Mouse (Mus musculus): ENCODE data around the gene Runx2.

The Runx2 gene

DNA sequence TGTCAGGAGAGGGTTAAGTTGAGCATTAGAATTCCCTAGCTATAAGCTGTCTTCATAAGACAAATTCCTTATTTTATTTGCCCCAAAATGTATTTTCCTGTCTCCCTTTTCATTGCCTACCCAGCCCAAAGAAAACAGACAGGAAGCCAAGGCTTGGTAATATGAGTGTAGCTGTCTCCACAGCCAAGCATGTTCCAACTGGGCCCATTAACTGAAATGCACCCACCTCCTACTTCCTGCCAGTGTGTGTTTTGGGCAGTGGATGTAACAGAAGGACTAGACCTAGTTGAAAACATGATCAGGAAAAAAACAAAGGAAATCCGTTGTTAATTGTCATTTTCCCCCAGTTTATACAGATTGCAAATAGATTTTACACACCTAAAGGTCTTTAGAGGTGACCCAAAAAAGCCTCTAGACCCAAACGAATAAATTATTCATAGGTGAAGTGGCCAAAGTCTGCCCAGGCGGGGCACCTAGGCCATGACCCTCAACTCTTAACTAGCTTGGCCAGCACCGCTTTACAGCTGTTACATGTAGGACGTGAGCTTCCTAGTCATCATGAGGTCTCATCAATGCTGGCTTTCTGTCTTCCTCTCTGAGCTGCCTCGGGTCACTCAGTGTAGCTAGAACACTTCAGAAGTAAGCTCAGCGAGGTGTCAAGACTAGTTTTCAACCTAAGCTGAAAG is 154.3 kb downstream of the Runx2 start:
- no peak for DNase-seq (ENCODE audit: low spot score)

DNA sequence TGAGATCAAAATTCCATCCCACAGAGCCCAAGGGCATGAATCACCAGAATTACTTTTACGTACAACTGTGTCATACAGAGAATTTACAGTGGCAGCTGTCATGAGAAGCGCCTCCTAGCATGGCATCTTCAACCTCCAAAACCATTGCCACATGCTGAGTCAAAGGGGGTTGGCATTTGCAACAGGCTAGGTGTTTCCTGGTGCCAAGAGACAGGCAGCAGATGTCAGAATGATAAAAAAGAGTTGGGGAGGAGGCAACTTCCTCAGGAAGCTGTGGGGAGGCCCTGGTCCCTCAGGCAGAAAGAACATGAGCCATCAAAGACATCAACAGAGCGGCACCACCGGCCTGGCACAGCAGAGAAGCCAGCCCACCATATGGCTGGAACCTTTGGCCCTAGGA is 160.1 kb downstream of the Runx2 start:
- peak; percentile 83 for DNase-seq (ENCODE audit: low spot score)

DNA sequence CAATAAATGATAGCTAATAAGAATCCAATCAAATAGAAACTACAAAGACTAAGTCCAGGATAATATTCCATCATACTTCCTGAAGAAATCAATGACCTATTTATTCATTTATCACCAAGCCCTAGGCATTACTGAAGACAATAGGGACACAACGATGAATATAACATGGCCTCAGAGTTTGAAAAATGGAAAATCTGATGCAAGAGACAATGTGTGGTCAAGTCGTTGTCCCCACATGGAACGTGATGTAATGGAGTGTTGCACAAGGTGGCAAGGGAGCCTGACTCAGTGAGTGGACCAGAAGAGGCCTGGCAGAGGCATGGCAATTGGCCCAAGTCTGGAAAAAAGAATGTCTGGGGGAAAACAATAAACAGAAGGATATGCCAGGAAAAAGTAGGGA is 161.5 kb downstream of the Runx2 start:
- no peak for DNase-seq (ENCODE audit: low spot score)

DNA sequence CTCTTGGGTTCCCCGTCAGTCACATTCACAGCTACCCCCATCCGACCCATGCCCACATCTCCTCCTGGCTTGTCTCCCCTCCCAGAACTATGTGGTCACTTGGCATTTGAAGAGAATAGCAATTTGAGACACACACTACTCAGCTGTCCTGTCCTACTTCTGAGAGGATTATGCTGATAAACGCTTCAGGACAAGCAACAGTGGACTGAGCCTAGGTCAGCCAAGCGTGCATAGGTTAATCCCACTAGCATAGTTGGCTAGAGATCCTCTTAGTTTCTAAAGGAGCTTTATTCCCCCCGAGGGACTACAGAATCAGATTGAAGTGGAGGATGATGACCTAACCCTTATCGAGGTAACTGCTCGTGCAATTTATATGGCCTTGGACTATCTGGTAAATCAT is 162.5 kb downstream of the Runx2 start:
- DNase-seq (ENCODE audit: low spot score), result no peak

DNA sequence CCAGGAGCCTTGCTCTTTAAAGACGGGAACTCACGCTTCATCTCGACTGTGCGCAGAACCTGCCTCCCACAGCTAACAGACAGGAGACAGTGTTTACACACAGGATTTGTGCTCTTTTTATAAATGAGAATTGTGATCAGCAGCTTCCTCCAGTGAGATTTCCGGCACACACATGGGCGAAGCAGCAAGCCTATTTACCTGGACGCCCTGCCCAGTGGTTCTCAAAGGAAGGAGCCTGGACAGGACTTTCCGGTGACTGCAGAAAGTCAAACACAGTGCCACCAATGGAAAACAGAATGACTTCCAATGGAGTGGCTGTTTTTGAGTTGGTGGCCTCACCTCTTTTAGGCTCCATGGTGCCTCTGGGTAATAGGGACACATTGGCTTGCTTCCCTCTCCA is 163.0 kb downstream of the Runx2 start:
- no peak for DNase-seq (ENCODE audit: low spot score)

DNA sequence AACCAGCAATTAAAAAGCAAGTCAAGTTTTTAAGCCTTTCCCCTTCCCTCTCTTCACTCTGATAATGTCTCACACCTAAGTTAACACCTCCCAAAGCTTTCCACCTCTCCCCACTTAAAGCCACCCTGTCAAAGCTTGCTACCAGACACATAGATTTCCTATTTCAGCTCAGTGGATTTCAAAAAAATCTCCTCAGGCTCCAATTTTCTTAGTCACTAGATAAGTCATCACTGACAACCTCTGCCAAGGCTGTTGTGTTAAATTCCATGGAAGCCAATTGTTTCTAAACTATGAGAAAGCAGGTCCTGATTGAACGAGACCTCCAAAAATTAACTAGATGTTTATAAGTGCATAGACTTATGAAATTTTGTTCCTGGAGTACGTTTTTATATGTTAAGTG is 164.2 kb downstream of the Runx2 start:
- no peak for DNase-seq (ENCODE audit: low spot score)

DNA sequence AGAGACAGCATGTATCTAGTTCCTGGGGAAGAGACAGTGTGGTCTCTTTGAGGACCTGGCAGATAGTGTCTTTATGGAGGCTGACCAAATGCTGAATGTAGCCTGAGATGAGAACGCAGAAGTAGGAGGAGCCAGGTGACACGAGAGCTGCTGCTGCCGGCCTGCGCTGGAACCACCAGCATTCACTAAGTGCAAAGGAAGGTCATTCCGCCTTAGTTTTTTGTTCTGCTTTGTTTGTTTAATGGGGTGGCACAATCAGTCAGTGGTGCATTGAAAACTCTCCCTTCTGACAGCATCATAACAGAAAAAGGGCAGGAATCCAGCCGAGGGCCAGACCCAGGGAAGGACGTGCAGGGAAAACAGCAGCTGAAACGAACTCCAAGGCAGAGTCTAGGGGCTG is 165.5 kb downstream of the Runx2 start:
- no peak for DNase-seq (ENCODE audit: low spot score)

DNA sequence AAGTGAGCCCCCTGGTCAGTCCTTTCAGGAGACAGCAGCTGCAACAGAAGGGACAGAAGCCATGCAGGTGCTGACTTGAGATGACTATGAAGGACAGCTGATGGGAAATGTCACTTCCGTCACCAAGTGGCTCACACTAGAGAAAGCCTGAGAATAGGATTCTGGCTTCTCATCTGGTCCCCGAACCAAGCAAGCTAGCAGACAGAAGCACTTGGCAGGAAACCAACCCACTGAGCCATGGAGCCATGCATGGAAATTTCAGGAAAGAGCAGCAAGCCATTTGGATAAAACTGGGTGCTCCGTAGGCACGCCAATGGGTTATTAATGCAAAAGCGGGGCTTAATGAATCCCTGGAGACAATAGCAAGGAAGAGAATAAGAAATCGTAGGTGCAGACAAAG is 166.7 kb downstream of the Runx2 start:
- no peak for DNase-seq (ENCODE audit: low spot score)

DNA sequence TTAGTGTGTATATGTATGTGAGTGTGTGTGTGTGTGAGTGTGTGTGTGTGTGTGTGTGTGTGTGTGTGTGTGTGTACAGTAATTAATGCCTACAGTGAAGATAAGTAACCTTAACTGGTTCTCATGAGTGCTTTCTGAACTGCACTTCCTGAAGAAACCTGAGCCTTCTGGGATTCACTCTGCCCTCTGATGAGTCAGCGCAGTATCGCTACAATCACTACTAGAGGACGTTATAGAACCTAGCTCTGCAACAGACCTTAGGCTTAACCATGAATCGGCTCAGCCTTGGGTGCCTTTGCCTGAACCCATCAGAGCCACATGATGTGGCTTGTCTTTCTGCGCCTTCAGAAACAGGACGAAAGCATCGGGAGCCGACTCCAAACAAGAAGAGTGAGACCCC is 169.5 kb downstream of the Runx2 start:
- DNase-seq (ENCODE audit: low spot score), result no peak

DNA sequence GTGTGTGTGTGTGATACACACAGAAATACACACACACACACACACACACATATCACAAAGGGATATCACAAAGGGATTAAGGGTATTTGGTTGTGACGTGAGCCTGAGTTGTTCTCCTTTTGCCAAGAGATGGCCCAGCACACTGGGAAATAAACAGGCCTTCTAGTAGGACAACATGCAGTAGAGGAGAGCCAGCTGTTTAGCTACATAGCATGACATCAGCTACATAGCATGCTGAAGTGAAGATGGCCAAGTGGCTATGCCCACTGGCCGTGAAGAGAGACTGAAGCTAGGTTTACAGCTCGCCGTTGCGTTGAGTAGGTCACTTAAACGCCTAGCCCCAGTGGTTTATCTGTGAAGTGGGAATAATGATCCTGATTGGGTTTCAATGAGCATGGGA is 171.3 kb downstream of the Runx2 start:
- no peak for DNase-seq (ENCODE audit: low spot score)

DNA sequence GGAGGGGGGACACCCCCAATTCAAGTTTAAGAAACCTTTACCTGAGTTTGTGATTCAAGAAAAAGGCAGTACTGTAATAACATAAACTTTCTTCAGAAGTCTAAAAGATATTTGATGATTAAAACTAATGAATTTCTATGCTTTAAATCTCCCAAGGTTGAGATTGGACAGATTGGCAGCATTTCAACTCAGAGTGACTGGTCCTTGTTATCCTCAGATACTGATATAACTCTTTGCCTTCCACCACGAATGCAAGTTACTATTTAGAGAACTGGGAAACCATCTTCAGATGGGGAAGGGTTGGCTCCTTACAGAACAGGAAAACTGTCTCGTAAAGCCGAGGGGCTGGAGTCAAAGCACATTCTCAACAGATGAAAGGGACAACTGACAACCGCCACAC is 172.5 kb downstream of the Runx2 start:
- no peak for DNase-seq (ENCODE audit: low spot score)

DNA sequence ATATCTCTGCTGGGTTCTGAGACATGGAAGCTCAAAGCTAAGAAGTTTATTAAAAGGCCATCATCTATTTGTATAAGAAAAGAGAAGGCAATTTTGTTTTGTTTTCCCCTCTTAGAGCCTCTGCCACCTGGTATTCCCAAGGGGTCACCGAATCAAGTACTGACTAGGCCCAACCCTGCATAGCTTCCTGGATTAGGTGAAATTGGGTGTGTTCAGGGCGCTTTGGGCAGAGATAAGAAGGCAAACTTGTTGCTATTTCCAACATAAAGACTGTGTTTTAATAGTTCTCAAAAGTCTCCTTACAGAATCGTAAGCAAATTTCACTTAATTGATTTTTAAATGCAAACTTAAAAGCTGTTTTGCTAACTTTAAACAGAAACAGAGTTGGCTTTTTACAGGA is 173.7 kb downstream of the Runx2 start:
- no peak for DNase-seq (ENCODE audit: low spot score)

DNA sequence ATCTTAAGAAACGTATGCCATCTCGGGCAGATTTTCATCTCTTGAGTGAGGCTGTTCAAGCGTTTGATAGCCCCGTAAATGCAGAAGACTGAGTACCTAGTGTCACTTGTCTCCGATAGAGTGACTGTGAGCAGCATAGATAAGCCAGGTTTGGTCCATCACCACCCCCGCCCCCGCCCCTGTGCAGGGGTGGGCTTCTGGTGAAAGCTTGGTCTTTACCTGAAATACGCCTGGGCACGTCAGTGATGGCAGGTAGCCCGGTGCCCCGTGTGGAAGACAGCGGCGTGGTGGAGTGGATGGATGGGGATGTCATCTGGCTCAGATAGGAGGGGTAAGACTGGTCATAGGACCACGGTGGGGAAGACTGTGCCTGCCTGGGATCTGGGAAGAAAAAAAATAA is 175.2 kb downstream of the Runx2 start:
- DNase-seq (ENCODE audit: low spot score), result no peak

DNA sequence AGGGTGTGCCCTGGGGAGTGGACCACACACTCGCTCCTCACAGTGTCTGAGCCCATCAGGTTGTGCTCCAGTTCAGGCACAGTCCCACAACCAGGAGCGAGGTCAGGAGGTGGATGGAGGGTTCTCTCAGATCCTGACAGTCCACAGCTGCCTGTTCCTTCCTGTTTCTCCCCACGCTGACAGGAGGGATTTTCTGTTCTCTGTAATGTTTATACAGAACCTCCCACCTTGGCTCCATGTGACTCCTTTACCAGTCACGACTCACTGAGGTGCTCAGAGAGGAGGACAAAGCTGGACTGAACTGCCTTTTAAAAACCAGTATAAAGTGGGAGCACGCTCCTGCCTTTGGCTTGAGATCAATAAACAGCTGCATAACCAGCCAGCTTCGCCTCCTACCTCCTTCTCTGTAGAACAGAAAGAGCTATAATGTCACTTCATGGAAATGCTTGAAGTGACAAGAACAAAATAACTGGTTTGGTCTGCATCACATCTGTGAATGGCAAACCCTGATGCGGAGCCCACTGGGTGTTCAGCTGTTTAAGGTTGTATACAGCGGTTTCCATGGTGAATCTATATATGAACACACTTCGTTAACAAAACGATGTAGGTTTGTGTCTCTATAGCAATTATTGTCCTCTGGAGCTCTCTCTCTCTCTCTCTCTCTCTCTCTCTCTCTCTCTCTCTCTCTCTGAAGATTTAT is 177.3 kb downstream of the Runx2 start:
- no peak for DNase-seq (ENCODE audit: low spot score)

DNA sequence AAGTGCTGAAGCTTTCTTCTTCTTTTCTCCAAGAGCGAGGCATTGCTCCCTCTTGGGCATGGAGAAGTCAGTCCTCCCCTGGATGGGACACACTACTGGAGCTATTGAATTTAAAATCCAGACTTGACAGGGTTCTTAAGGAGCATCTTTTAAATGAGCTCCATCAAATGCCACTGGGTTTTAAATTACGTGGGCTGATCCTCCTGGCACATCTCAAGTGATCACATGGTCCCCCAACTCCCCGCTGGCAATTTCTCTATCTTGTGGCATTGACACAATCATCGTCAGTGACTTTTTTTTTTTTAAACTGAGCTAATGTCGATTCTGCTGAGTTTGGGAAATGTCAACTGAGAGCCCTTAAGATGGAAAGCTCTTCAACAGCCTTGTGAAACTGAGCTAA is 180.1 kb downstream of the Runx2 start:
- DNase-seq (ENCODE audit: low spot score), result no peak

DNA sequence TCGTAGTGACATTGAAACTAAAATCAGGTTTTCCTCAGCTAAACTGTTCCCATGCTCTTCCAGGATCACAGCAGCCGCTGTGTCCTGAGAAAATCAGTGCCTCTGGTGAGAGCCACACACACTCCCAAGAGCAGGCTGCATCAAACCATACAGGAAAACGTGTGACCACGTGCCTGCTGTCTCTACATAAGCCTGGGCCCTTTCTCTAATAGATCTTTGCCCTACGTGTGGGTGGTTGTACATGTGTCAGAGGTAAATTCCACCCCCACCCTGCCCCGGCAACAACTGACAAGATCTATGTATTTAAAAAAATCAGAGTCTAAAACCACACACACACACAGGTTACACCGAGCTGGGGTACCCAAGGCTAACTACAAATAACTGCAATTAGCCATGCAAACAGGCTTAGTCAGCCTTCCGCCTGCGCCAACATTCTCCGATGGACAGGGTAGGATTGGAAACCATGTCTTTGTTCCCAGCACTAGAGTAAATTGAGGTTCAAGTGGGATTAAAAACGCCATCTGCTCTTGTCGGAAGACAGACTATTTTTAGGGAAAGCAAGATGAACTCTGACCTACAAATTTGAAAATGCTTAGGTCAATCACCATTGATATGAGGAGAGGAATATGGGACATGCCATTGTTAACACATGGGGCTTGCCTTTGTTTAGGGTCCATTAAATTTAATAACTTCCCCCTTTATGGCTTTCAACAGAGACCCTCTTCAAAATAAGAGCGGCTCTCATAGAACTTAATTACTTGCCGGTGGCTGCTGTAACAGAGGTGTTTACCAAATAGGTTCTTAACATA is 180.8 kb downstream of the Runx2 start:
- no peak for DNase-seq (ENCODE audit: low spot score)

DNA sequence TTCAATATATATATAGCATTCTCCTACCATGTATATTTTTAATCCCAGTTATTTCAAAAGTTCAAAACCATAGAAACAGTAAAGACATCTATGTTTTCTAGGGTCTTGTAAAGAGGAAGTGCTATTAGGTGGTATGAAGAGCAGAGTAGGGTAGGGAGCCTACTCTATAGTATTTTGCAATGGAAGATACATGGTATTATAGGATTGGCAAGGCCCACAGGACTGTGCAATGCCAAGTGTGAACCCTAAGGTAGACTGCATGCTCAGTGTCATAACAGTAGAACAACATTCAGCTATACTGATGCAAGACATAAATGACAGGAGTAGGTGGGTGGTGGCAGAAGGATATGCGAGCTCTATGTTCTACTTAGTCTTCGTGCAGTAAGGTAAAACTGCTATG is 181.7 kb downstream of the Runx2 start:
- no peak for DNase-seq (ENCODE audit: low spot score)

DNA sequence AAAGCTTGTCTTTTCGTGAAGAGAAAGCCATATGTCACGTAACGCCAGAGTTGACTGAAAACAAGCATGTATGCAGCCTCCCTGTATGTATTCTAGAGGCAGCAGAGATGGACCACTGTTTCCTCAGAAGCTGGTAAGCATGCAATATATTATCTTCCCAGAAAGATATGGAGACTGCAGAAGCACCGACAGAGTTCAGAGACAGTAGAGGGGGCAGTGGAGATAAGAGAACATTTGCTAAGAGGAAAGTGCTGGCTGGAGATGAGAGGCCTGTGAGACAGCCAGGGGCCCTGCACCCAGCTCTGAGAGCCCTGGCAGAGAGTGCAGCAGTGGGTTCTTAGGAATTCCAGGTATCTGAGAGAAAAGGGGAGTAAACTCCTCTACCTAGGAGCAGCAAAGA is 182.3 kb downstream of the Runx2 start:
- no peak for DNase-seq (ENCODE audit: low spot score)

DNA sequence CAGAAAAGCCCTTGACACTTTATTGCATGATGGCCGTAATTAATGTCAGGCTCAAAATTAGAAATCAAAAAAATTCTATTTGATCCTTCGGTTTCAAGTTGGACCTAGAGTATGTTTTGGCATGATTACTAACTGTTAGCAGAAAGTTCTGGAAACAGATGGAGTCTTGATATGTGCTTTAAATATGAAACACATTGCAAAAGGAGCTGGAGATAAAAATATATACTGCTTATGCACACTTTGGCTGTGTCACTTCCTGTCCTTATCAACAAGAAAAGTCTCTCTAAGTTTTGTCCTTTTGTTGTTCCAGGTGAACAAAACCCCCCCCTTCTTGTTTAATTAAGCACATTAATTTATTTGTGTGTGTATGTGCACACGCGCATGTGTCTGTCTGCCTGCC is 183.0 kb downstream of the Runx2 start:
- DNase-seq (ENCODE audit: low spot score), result no peak

DNA sequence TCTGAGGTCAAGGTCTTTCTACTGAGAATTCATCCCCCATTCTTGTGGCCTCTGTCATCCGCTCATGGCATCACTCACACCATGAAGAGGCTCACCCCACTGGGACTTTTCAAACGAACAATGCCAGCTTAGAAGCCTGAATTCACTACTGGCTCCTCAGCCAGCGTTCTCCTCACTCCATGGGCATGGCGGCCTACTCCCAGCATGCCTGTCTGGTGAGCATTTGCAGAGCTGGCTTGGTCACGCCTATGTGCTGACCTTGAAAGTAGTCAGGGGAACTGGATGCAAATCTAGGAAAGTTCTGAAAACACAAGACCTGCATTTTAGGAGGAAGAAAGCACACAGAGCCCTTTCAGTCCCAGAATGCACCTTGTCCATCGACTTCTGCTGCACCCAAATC is 187.3 kb downstream of the Runx2 start:
- no peak for DNase-seq (ENCODE audit: low spot score)

DNA sequence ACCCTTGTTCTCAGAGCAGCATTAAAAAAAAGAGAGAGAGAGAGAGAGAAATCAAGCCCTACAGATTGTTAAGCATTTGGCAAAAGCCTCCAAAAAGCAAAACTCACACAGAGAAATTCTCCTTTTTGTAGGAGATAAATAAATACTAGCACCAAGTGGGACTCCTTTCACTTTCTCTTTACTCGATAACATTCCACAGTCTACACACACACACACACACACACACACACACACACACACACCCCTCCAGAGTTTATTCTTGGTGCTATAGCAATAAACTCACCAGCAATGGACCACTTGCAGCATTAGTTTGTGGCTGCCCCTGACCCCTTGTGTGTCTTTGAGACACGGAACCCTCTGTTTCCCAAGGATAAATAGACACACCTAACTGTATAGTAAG is 190.9 kb downstream of the Runx2 start:
- no peak for DNase-seq (ENCODE audit: low spot score)

DNA sequence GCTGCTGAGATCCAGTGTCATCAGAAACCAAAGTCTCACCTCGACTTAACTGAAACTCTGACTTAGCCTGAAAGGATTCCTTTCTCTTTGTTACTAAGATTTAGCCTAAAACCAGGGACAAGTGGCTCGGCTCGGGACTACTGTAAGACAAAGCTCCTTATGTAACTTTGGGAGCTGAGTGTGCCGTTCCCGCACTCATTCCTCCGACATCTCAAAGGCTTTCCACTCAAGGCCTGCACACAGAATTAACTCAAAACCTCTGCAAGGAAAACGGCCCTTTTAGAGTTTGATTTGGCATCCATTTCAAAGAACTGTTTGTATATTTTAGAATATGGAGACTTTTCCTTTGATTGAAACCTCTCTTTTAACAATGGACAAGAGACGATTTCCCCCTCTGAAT is 191.3 kb downstream of the Runx2 start:
- DNase-seq (ENCODE audit: low spot score), result no peak

DNA sequence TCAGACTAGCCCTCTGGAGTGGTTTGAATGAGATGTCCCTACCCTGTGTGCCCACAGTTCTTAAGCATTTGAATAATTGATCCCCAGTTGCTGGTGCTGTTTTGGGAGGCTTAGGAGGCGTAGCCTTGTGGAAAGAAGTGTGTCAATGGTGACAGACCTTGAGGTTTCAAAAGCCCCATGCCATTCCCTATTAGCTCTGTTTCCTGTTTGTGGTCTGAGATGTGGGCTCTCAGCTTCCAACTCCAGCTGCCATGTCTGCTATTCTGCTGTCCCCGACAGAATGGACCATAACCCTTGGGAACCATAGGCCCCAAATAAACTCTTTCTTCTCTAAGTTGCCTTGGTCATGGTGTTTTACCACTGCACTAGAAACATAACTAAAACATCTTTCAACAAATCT is 194.1 kb downstream of the Runx2 start:
- DNase-seq (ENCODE audit: low spot score), result no peak

All from T-cell, adult 2 months (primary cell).